Mouse (Mus musculus) hindbrain, embryonic 10.5 days (tissue): Measurements from ENCODE around the gene Pax5. TPM values are rescaled to one million over a fixed set of nuclear protein-coding genes. Genes with fewer than 3 reads are reported as not detected.

ENCODE experiments used
- DNase-seq: peaks from one replicate; pipeline ENCODE4 v3.0.0-alpha.2; 2017; ENCODE audit warnings: low spot score
- H3K27ac ChIP-seq: fragments of 300-500 bp; sonication (generic); 2 replicates; pipeline ENCODE4 v1.5.1; 2016; ENCODE audit warnings: mild to moderate bottlenecking, moderate library complexity
- H3K27me3 ChIP-seq: fragments of 300-500 bp; sonication (generic); 2 replicates; pipeline ENCODE4 v1.6.1; 2016; ENCODE audit warnings: mild to moderate bottlenecking; ENCODE audit not compliant: poor library complexity, insufficient read depth, severe bottlenecking
- H3K36me3 ChIP-seq: fragments of 300-500 bp; sonication (generic); 2 replicates; pipeline ENCODE4 v1.6.1; 2016; ENCODE audit warnings: mild to moderate bottlenecking, moderate library complexity
- H3K4me1 ChIP-seq: fragments of 300-500 bp; sonication (generic); replicated peaks from 2 replicates; pipeline ENCODE4 v1.6.1; 2016; ENCODE audit warnings: mild to moderate bottlenecking
- H3K4me3 ChIP-seq: fragments of 300-500 bp; sonication (generic); 2 replicates; pipeline ENCODE4 v1.5.1; 2016; ENCODE audit warnings: mild to moderate bottlenecking, moderate library complexity
- H3K9me3 ChIP-seq: fragments of 300-500 bp; sonication (generic); 2 replicates; pipeline ENCODE4 v1.6.1; 2016; ENCODE audit warnings: mild to moderate bottlenecking, moderate library complexity
- WGBS: fragments of 180-500 bp; shearing (Covaris S2); methylation state at CpG from one replicate; pipeline ENCODE4 v1.1.7; 2016; 5-methylcytosine and 5-hydroxymethylcytosine counted together
- polyA plus RNA-seq: library from polyadenylated mRNA; unstranded; fragments of >200 nt; fragmentation: Nextera tagmentation; extraction: Ambion mirVana; gene quantifications from 2 replicates; pipeline ENCODE4 v1.2.1, GENCODE M21; 2016

The Pax5 gene
- polyA plus RNA-seq, 1 experiment from 2014 or later, result 4.4 TPM

- Histone ChIP-seq H3K4me3 (no peak overlapping the region), H3K4me1 (peaks cover 16% of the 10 kb centered on the region), H3K9me3 (no peaks in the 10 kb centered on the region), H3K27ac (peak overlapping the region; percentile 25; the same call in 1 of the 2 replicates), H3K36me3 (no peaks in the 10 kb centered on the region), H3K27me3 (0 out of 2 replicates have a peak, but pooled peaks cover 7% of the 10 kb centered on the region)
- DNase-seq, result no peak
- 47% methylated on average over 9 of the region's 9 CpGs for WGBS
Observed at GRCm38 (mm10) chr4:44502196-44502867, 208.0 kb downstream of the Pax5 start.

DNA sequence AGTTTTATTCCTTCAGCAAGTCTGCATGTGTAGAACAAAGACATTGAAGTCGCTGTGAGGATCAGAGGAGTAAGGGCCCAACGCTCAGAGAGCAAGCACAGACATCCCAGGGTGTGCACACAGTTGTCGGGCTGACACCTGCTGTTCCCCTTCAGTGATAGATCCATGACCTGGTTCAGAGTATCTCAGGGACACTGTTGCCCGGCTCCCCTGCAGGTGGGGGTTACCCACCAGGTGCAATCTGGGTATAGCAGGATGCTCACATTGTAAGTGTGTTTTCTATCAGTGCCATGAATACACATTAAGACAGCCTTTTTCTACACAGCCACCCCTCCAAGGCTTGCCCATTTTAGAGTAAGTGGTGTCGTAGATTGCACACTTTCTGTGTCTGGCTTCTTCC lies 212.1 kb downstream of the Pax5 start:
- WGBS, result 81% methylated on average over 5 of the region's 5 CpGs
- DNase-seq, result no peak

GRCm38 (mm10) chr4:44495836-44496235 lies 214.5 kb downstream of the Pax5 start:
- WGBS, result 91% methylated on average over 2 of the region's 2 CpGs
- Histone ChIP-seq H3K4me1 (0 out of 2 replicates have a peak, but pooled peaks cover 5% of the 10 kb centered on the region), H3K9me3 (no peaks in the 10 kb centered on the region), H3K4me3 (no peak overlapping the region), H3K27ac (no peak overlapping the region), H3K36me3 (no peaks in the 10 kb centered on the region), H3K27me3 (no peaks in the 10 kb centered on the region; the same call in 1 of the 2 replicates)
- no peak for DNase-seq

More for the DNA sequence above, 212.1 kb downstream of the Pax5 start:
- no peaks in the 10 kb centered on the region for H3K27me3 ChIP-seq
- H3K36me3 ChIP-seq, result no peaks in the 10 kb centered on the region
- H3K4me3 ChIP-seq, result no peak overlapping the region
- no peaks in the 10 kb centered on the region for H3K9me3 ChIP-seq
- H3K4me1 ChIP-seq, result peaks cover 16% of the 10 kb centered on the region
- no peak overlapping the region for H3K27ac ChIP-seq

- no peak for DNase-seq
- Histone ChIP-seq H3K36me3 (no peaks in the 10 kb centered on the region), H3K27me3 (no peaks in the 10 kb centered on the region; the same call in 1 of the 2 replicates), H3K27ac (no peak overlapping the region), H3K4me3 (no peak overlapping the region), H3K9me3 (no peaks in the 10 kb centered on the region), H3K4me1 (0 out of 2 replicates have a peak, but pooled peaks cover 3% of the 10 kb centered on the region)
- WGBS, result 74% methylated on average over 6 of the region's 6 CpGs
Observed at GRCm38 (mm10) chr4:44493756-44494155, 216.5 kb downstream of the Pax5 start.

GRCm38 (mm10) chr4:44490872-44491271 lies 219.4 kb downstream of the Pax5 start:
- H3K27ac ChIP-seq, result no peak overlapping the region
- 77% methylated on average over 6 of the region's 6 CpGs for WGBS
- no peaks in the 10 kb centered on the region for H3K36me3 ChIP-seq
- no peak for DNase-seq
- H3K27me3 ChIP-seq, result no peaks in the 10 kb centered on the region; the same call in none of the 2 replicates
- no peaks in the 10 kb centered on the region for H3K9me3 ChIP-seq
- no peak overlapping the region for H3K4me3 ChIP-seq
- peaks cover 7% of the 10 kb centered on the region for H3K4me1 ChIP-seq

- H3K27me3 ChIP-seq, result no peaks in the 10 kb centered on the region; the same call in none of the 2 replicates
- WGBS, result 58% methylated on average over 8 of the region's 8 CpGs
- H3K36me3 ChIP-seq, result no peaks in the 10 kb centered on the region
- H3K9me3 ChIP-seq, result no peaks in the 10 kb centered on the region
- no peak overlapping the region for H3K4me3 ChIP-seq
- H3K27ac ChIP-seq, result no peak overlapping the region
- no peak for DNase-seq
- peaks cover 10% of the 10 kb centered on the region for H3K4me1 ChIP-seq
Observed at GRCm38 (mm10) chr4:44488702-44489101, 221.6 kb downstream of the Pax5 start.

DNA sequence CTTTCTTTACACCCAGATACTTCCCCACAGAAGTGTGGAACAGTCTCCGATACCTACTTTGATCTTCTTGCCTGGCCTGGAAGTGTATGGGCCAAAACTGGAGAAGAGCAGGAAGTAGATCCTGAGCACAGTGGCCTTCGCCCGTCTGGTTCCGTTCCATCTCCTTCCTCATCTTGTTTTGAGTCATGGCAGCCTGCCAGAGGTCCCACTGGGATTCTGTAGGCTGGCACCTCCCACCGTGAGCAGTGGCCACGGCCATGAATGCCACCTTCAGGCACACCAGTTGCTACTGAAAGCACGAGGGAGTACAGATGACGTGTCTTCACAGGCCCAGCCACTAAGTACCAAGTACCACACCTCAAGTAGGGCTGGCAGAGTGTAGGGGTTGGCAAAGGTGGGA lies 222.1 kb downstream of the Pax5 start:
- H3K9me3 ChIP-seq, result no peaks in the 10 kb centered on the region
- 78% methylated on average over 8 of the region's 8 CpGs for WGBS
- no peak for DNase-seq
- H3K4me3 ChIP-seq, result no peak overlapping the region
- H3K4me1 ChIP-seq, result peaks cover 10% of the 10 kb centered on the region
- H3K27ac ChIP-seq, result 0 out of 2 replicates have a peak overlapping the region, but pooled peaks have one; percentile 35
- H3K36me3 ChIP-seq, result no peaks in the 10 kb centered on the region
- no peaks in the 10 kb centered on the region; the same call in none of the 2 replicates for H3K27me3 ChIP-seq

GRCm38 (mm10) chr4:44482851-44483250 lies 227.4 kb downstream of the Pax5 start:
- DNase-seq, result no peak
- Histone ChIP-seq H3K4me1 (0 out of 2 replicates have a peak, but pooled peaks cover 4% of the 10 kb centered on the region), H3K9me3 (peaks cover 6% of the 10 kb centered on the region; the same call in 1 of the 2 replicates), H3K4me3 (no peak overlapping the region), H3K27me3 (no peaks in the 10 kb centered on the region; the same call in 1 of the 2 replicates), H3K27ac (no peak overlapping the region), H3K36me3 (no peaks in the 10 kb centered on the region)
- 91% methylated on average over 9 of the region's 9 CpGs for WGBS

GRCm38 (mm10) chr4:44479755-44480154 lies 230.5 kb downstream of the Pax5 start:
- Histone ChIP-seq H3K36me3 (no peaks in the 10 kb centered on the region), H3K27me3 (no peaks in the 10 kb centered on the region), H3K4me1 (0 out of 2 replicates have a peak, but pooled peaks cover 2% of the 10 kb centered on the region), H3K4me3 (no peak overlapping the region), H3K9me3 (peaks cover 6% of the 10 kb centered on the region; the same call in 1 of the 2 replicates), H3K27ac (no peak overlapping the region)
- 88% methylated on average over 1 of the region's 1 CpGs for WGBS
- DNase-seq, result no peak

Other genes starting within 250 kb of the Pax5 start
- gene Zcchc7, start 45.4 kb upstream of the Pax5 start, polyA plus RNA-seq, result 19.5 and 25.3 TPM in 2 replicates